Mouse (Mus musculus) macrophage (primary cell): Measurements from ENCODE around the gene Chst11. TPM values are rescaled to one million over a fixed set of nuclear protein-coding genes. Genes with fewer than 3 reads are reported as not detected.

ENCODE experiments used
- H3K27ac ChIP-seq: fragments of 350-480 bp; formaldehyde crosslinking; 2 replicates; pipeline ENCODE4 v1.9.0; 2021
- H3K36me3 ChIP-seq: fragments of 350-480 bp; formaldehyde crosslinking; 2 replicates; pipeline ENCODE4 v1.9.0; 2021; ENCODE audit errors: inconsistent target
- H3K4me3 ChIP-seq: fragments of 350-480 bp; formaldehyde crosslinking; 2 replicates; pipeline ENCODE4 v1.9.0; 2021; ENCODE audit errors: inconsistent target
- H3K79me2 ChIP-seq: fragments of 350-480 bp; formaldehyde crosslinking; 2 replicates; pipeline ENCODE4 v1.9.0; 2021; ENCODE audit errors: inconsistent target
- WGBS: methylation state at CpG from one replicate; pipeline ENCODE4 v1.1.7; 2026; ENCODE audit warnings: inconsistent platforms; ENCODE audit not compliant: missing documents; 5-methylcytosine and 5-hydroxymethylcytosine counted together
- polyA plus RNA-seq: library from polyadenylated mRNA; stranded (reverse); fragments of 250-400 nt; gene quantifications from 3 replicates; pipeline ENCODE4 v1.2.4, GENCODE M21; 2018; ENCODE audit warnings: inconsistent platforms

The Chst11 gene
- polyA plus RNA-seq, 1 experiment from 2014 or later, result 10.6 TPM

GRCm38 (mm10) chr10:83201525-83201924 is 216.2 kb downstream of the Chst11 start:
- Histone ChIP-seq H3K27ac (no peak overlapping the region), H3K79me2 (no peaks in the 10 kb centered on the region), H3K4me3 (no peak overlapping the region), H3K36me3 (no peaks in the 10 kb centered on the region)
- WGBS, result 95% methylated on average over 6 of the region's 7 CpGs

GRCm38 (mm10) chr10:83202906-83203702 is 217.8 kb downstream of the Chst11 start:
- Histone ChIP-seq H3K79me2 (no peaks in the 10 kb centered on the region), H3K27ac (no peak overlapping the region), H3K4me3 (no peak overlapping the region), H3K36me3 (no peaks in the 10 kb centered on the region)
- WGBS, result 88% methylated on average over 14 of the region's 14 CpGs

- Histone ChIP-seq H3K36me3 (no peaks in the 10 kb centered on the region), H3K27ac (no peak overlapping the region), H3K4me3 (no peak overlapping the region), H3K79me2 (no peaks in the 10 kb centered on the region)
- WGBS, result 92% methylated on average over 7 of the region's 7 CpGs
Observed at GRCm38 (mm10) chr10:83208436-83208835, 223.1 kb downstream of the Chst11 start.

- no peaks in the 10 kb centered on the region for H3K36me3 ChIP-seq
- H3K27ac ChIP-seq, result no peak overlapping the region
- H3K79me2 ChIP-seq, result no peaks in the 10 kb centered on the region
- WGBS, result 96% methylated on average over 12 of the region's 12 CpGs
- H3K4me3 ChIP-seq, result no peak overlapping the region
Observed at GRCm38 (mm10) chr10:83209388-83209787, 224.1 kb downstream of the Chst11 start.

- no peaks in the 10 kb centered on the region for H3K79me2 ChIP-seq
- H3K36me3 ChIP-seq, result no peaks in the 10 kb centered on the region
- H3K4me3 ChIP-seq, result no peak overlapping the region
- no peak overlapping the region for H3K27ac ChIP-seq
- 96% methylated on average over 16 of the region's 16 CpGs for WGBS
Observed at GRCm38 (mm10) chr10:83210122-83210521, 224.8 kb downstream of the Chst11 start.

DNA sequence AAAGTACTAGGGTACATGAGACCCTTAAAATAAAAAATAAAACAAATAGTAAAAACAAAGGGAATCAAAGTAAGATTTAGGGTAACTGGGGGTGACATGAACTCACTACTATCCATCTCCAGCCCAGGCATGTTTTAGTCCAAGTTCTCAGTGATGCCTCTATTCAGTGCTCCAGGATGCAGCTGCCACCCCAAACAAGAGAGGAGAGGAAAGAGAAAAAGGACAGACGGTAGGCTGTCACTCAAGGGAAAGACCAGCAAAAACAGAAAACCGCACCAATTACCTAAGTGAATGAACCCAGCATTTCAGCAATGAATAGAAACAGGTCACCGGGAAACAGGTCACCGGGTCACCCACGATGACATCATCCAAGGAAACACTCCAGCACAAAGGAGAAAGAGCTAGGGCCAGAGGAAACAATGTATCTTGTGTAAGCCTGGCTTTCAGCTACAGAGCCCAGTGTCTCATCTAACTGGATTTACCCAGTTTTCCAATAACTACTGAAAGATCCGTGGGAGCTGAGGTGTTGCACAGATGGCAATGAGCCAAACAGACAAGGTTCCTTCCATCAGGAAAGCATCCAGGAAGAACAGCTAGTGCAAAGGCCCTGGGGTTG is 225.8 kb downstream of the Chst11 start:
- WGBS, result 72% methylated on average over 6 of the region's 6 CpGs
- Histone ChIP-seq H3K79me2 (no peaks in the 10 kb centered on the region), H3K4me3 (no peak overlapping the region), H3K27ac (no peak overlapping the region), H3K36me3 (no peaks in the 10 kb centered on the region)

- WGBS, result 98% methylated on average over 4 of the region's 4 CpGs
- no peaks in the 10 kb centered on the region for H3K36me3 ChIP-seq
- H3K27ac ChIP-seq, result no peak overlapping the region
- no peak overlapping the region for H3K4me3 ChIP-seq
- H3K79me2 ChIP-seq, result no peaks in the 10 kb centered on the region
Observed at GRCm38 (mm10) chr10:83212618-83213017, 227.3 kb downstream of the Chst11 start.

GRCm38 (mm10) chr10:83215559-83215958 is 230.3 kb downstream of the Chst11 start:
- Histone ChIP-seq H3K27ac (peak overlapping the region; percentile 71), H3K4me3 (no peak overlapping the region), H3K36me3 (no peaks in the 10 kb centered on the region), H3K79me2 (no peaks in the 10 kb centered on the region)
- WGBS, result 13% methylated on average over 5 of the region's 5 CpGs

- 81% methylated on average over 5 of the region's 5 CpGs for WGBS
- Histone ChIP-seq H3K36me3 (no peaks in the 10 kb centered on the region), H3K27ac (no peak overlapping the region), H3K79me2 (no peaks in the 10 kb centered on the region), H3K4me3 (no peak overlapping the region)
Observed at GRCm38 (mm10) chr10:83217256-83217655, 232.0 kb downstream of the Chst11 start.

DNA sequence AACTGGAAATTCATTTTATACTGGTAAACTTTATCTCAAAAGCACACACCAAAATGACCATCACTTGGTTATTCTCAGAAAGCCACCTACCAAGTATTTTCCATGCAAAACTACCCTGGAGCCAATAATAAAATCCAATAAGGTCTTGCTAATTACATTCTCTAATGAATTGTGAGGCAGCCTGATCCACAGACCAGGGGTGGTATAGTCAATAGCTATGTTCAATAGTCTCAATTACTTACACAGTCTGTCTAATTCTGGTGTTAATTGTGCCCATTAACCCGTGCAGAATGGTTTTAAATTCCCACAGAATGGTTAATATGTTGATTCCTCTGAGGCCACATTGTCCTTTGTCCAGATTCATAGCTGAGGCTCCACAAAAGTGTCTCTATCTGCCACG is 233.5 kb downstream of the Chst11 start:
- 90% methylated on average over 2 of the region's 2 CpGs for WGBS
- no peak overlapping the region for H3K27ac ChIP-seq

GRCm38 (mm10) chr10:83219729-83220128 is 234.4 kb downstream of the Chst11 start:
- Histone ChIP-seq H3K27ac (no peak overlapping the region), H3K36me3 (no peaks in the 10 kb centered on the region), H3K4me3 (no peak overlapping the region), H3K79me2 (no peaks in the 10 kb centered on the region)
- WGBS, result 36% methylated on average over 12 of the region's 12 CpGs

More for the DNA sequence above, 233.5 kb downstream of the Chst11 start:
- H3K36me3 ChIP-seq, result no peaks in the 10 kb centered on the region
- no peak overlapping the region for H3K4me3 ChIP-seq
- no peaks in the 10 kb centered on the region for H3K79me2 ChIP-seq

DNA sequence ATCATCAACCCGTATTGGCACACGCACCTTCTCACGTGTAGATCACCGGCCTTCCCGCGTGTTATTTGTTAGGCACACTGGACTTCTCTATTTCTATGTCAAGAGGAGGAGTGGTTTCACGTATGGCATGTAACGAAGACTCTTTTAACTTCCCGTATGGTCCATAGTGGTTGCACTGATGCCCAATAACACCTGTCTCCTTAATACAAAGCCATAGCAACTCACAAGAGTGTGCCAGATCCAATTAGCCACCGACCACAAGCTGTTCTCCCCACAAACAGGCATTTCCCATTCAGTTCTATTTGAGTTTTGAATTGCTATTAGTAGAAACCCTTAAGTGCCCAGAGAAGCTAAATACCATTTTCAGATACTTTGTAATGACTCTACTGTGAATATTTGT is 234.9 kb downstream of the Chst11 start:
- WGBS, result 73% methylated on average over 10 of the region's 10 CpGs
- H3K4me3 ChIP-seq, result no peak overlapping the region
- no peaks in the 10 kb centered on the region for H3K36me3 ChIP-seq
- no peaks in the 10 kb centered on the region for H3K79me2 ChIP-seq
- H3K27ac ChIP-seq, result 0 out of 2 replicates have a peak overlapping the region, but pooled peaks have one; percentile 7

DNA sequence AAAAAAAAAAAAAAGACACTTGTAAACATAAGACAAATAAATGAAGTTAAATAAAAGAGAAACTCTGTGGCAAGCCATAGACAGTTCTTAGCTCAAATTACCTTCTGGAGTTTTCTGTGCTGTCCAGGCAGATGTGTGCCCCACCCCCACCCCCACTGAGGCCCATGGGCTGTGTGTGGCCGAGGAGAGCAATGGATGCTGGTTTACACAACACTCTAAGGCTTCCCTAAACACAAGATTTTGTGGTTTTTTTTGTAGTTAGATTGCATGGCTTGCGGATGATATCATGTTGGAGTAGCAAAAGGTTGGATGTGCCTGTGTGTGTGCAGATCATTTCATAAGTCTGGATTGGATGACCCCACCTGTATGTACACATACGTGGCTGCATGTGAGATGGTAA is 235.5 kb downstream of the Chst11 start:
- peak overlapping the region; percentile 7; the same call in 1 of the 2 replicates for H3K27ac ChIP-seq
- no peaks in the 10 kb centered on the region for H3K36me3 ChIP-seq
- WGBS, result 56% methylated on average over 3 of the region's 3 CpGs
- no peak overlapping the region for H3K4me3 ChIP-seq
- H3K79me2 ChIP-seq, result no peaks in the 10 kb centered on the region

DNA sequence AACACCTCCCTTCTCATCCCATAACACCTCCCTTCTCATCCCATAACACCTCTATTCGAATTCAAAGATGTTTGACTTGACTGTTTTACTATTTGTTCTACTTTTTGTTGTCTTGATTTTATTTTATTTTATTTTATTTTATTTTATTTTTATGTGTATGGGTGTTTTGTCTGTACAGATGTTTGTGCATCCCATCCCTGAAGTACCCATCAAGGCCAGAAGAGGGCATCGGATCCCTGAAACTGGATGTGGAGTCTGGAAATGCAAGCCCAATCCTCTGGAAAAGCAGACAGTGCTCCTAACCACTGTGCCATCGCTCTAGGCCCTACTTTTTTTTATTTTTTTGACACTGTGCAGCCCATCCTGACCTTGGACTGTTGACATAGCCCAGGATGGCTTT is 239.7 kb downstream of the Chst11 start:
- no peaks in the 10 kb centered on the region for H3K36me3 ChIP-seq
- H3K27ac ChIP-seq, result no peak overlapping the region
- H3K4me3 ChIP-seq, result no peak overlapping the region
- 82% methylated on average over 3 of the region's 3 CpGs for WGBS
- H3K79me2 ChIP-seq, result no peaks in the 10 kb centered on the region

DNA sequence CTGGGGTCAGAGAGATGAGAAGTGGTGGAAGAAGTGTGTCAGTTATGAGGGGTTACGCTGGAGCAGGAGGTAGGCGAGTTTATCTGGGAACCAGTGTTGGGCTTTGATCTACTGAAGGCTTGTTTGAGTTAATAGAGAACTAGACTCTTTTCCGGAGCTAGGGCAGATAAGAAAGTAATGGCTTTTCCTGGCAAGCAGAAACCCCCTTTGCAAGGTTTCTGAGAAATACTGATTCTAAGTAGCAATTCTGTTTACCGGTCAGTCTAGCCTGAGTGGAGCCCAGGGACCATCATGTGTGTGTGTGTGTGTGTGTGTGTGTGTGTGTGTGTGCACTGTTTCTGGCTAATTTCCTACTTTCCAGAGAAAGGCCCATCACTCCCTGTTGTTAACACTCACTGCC is 243.3 kb downstream of the Chst11 start:
- Histone ChIP-seq H3K4me3 (no peak overlapping the region), H3K36me3 (0 out of 2 replicates have a peak, but pooled peaks cover 7% of the 10 kb centered on the region), H3K27ac (no peak overlapping the region), H3K79me2 (no peaks in the 10 kb centered on the region)
- 96% methylated on average over 4 of the region's 4 CpGs for WGBS
